Mouse (Mus musculus) T-cell, adult 2 months (primary cell): Measurements from ENCODE around the gene Snx22.

Source experiments
- DNase-seq: peaks from one replicate; pipeline ENCODE4 v3.0.0; 2022; ENCODE audit warnings: low spot score

Snx22 gene

GRCm38 (mm10) chr9:66068971-66069391, 538 bp downstream of the Snx22 start:
- DNase-seq: peak; percentile 30

- DNase-seq: no peak
Measured at GRCm38 (mm10) chr9:66068056-66068455, 1.5 kb downstream of the Snx22 start.

GRCm38 (mm10) chr9:66067542-66067941, 2.0 kb downstream of the Snx22 start:
- no peak for DNase-seq

GRCm38 (mm10) chr9:66066791-66067190, 2.7 kb downstream of the Snx22 start:
- no peak for DNase-seq

GRCm38 (mm10) chr9:66064316-66064715, 5.2 kb downstream of the Snx22 start:
- DNase-seq: no peak

- DNase-seq: no peak
Measured at GRCm38 (mm10) chr9:66063446-66063845, 6.1 kb downstream of the Snx22 start.

- no peak for DNase-seq
Measured at GRCm38 (mm10) chr9:66061656-66062055, 7.9 kb downstream of the Snx22 start.

GRCm38 (mm10) chr9:66060986-66061385, 8.5 kb downstream of the Snx22 start:
- no peak for DNase-seq

GRCm38 (mm10) chr9:66060308-66060647, 9.2 kb downstream of the Snx22 start:
- no peak for DNase-seq

GRCm38 (mm10) chr9:66059583-66060307, 9.8 kb downstream of the Snx22 start, which contains the start of gene Ppib:
Gene Ppib, plus strand, starts transcription at chr9:66060222.
- peak; percentile 97 for DNase-seq

- DNase-seq: no peak
Measured at GRCm38 (mm10) chr9:66053620-66054019, 15.9 kb downstream of the Snx22 start.

GRCm38 (mm10) chr9:66052731-66053130, 16.8 kb downstream of the Snx22 start:
- DNase-seq: no peak

GRCm38 (mm10) chr9:66051493-66051892, 18.0 kb downstream of the Snx22 start:
- no peak for DNase-seq

GRCm38 (mm10) chr9:66049931-66050601, 19.5 kb downstream of the Snx22 start:
- no peak for DNase-seq

- no peak for DNase-seq
Measured at GRCm38 (mm10) chr9:66043241-66043640, 26.3 kb downstream of the Snx22 start.

GRCm38 (mm10) chr9:66042331-66042730, 27.2 kb downstream of the Snx22 start:
- no peak for DNase-seq

- no peak for DNase-seq
Measured at GRCm38 (mm10) chr9:66040801-66041200, 28.7 kb downstream of the Snx22 start.

- no peak for DNase-seq
Measured at GRCm38 (mm10) chr9:66039290-66039689, 30.2 kb downstream of the Snx22 start.

- no peak for DNase-seq
Measured at GRCm38 (mm10) chr9:66038581-66038980, 30.9 kb downstream of the Snx22 start.

GRCm38 (mm10) chr9:66038082-66038481, 31.4 kb downstream of the Snx22 start:
- no peak for DNase-seq

- no peak for DNase-seq
Measured at GRCm38 (mm10) chr9:66020601-66021000, 48.9 kb downstream of the Snx22 start.
